ENCODE assay signal across 11 mouse cellular contexts in the genomic region with DNA sequence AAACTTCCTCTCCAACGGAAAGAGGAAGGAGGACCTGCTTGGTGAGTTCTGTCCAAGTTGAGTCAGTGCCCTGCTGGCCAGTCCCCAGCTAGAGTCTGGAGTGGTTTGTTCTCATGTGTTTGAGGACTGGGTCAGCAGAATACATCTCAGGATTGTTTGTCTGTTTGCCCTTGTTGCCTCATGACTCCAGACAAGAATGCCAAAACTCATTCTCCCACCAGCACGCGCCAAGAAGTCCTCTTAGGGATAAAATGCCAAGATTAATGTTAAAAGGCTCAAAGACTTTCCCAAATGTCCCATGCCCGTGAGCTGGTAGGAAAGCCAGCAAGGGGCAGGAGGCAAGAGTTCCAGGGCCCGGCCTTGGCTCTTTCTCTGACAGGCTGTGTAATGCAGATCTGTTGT. TPM values are rescaled to one million over a fixed set of nuclear protein-coding genes. Genes with fewer than 3 reads are reported as not detected.
A peak's percentile ranks its signal among the peaks of the same experiment; 100 is the strongest.
DNase-seq lines count a peak whose midpoint lies in the region; ATAC-seq and TF ChIP-seq lines count a peak whose summit lies in the region.
"Had no signal": no experiment of that assay in that cellular context is flagged by ENCODE, and none has a peak within 500 bp of the region (broad histone marks: within the 10 kb centered on the region; RNA-seq: fewer than 3 reads in every experiment).

No protein-coding gene starts in this region.

- H3K27me3 ChIP-seq in hindbrain, embryonic 16.5 days (replicated peaks; ENCODE audit: control insufficient read depth, insufficient read depth, low read length), result no peaks in the 10 kb centered on the region
- H3K27me3 ChIP-seq in hindbrain, embryonic 10.5 days (ENCODE audit: insufficient read depth, poor library complexity, severe bottlenecking), result no peaks in the 10 kb centered on the region
- no peaks in the 10 kb centered on the region for H3K27me3 ChIP-seq in lung, embryonic 14.5 days (ENCODE audit: insufficient read depth, low read length)
- no peaks in the 10 kb centered on the region for H3K27me3 ChIP-seq in midbrain, embryonic 11.5 days (ENCODE audit: control insufficient read depth, insufficient read depth, low read length)
- H3K27me3 ChIP-seq in liver, embryonic 11.5 days (replicated peaks; ENCODE audit: control insufficient read depth, insufficient read depth, low read length), result peaks cover 3% of the 10 kb centered on the region; the same call in 1 of the 2 replicates

- no peak overlapping the region for H3K9ac ChIP-seq in hindbrain, embryonic 16.5 days (ENCODE audit: low read depth, low read length)
- H3K9ac ChIP-seq in lung, embryonic 14.5 days, result no peak overlapping the region
- no peak overlapping the region for H3K9ac ChIP-seq in midbrain, embryonic 11.5 days (ENCODE audit: low read length)
- H3K9ac ChIP-seq in liver, embryonic 11.5 days (ENCODE audit: low read depth, low read length), result no peak overlapping the region
- H3K9ac ChIP-seq: liver, embryonic 14.5 days had no signal

- ATAC-seq in hindbrain, embryonic 16.5 days, result peak; percentile 90
- ATAC-seq in lung, embryonic 14.5 days (ENCODE audit: insufficient read depth), result no peak
- no peak for ATAC-seq in midbrain, embryonic 11.5 days (ENCODE audit: low FRiP score)
- ATAC-seq in liver, embryonic 11.5 days (replicated peaks; ENCODE audit: low FRiP score), result no peak

- no peaks in the 10 kb centered on the region for H3K36me3 ChIP-seq in hindbrain, embryonic 16.5 days (ENCODE audit: control insufficient read depth, insufficient read depth, low read length)
- H3K36me3 ChIP-seq in hindbrain, embryonic 10.5 days, result no peaks in the 10 kb centered on the region
- H3K36me3 ChIP-seq in lung, embryonic 14.5 days (ENCODE audit: insufficient read depth), result no peaks in the 10 kb centered on the region
- H3K36me3 ChIP-seq in midbrain, embryonic 11.5 days (ENCODE audit: control insufficient read depth, insufficient read depth, low read length), result no peaks in the 10 kb centered on the region
- no peaks in the 10 kb centered on the region for H3K36me3 ChIP-seq in liver, embryonic 11.5 days (ENCODE audit: control insufficient read depth, insufficient read depth, low read length)
- H3K36me3 ChIP-seq: G1E had no signal

- no peaks in the 10 kb centered on the region for H3K4me1 ChIP-seq in hindbrain, embryonic 16.5 days (ENCODE audit: control insufficient read depth, insufficient read depth, low read depth, low read length)
- peaks cover 6% of the 10 kb centered on the region; the same call in 1 of the 2 replicates for H3K4me1 ChIP-seq in hindbrain, embryonic 10.5 days (replicated peaks)
- peaks cover 13% of the 10 kb centered on the region for H3K4me1 ChIP-seq in lung, embryonic 14.5 days (ENCODE audit: insufficient read depth)
- H3K4me1 ChIP-seq in midbrain, embryonic 11.5 days (ENCODE audit: control insufficient read depth, insufficient read depth, low read length), result no peaks in the 10 kb centered on the region
- H3K4me1 ChIP-seq in liver, embryonic 11.5 days (replicated peaks; ENCODE audit: control insufficient read depth, insufficient read depth, low read length), result no peaks in the 10 kb centered on the region; the same call in 1 of the 2 replicates

- H3K4me2 ChIP-seq in hindbrain, embryonic 16.5 days (ENCODE audit: low read length), result no peak overlapping the region
- H3K4me2 ChIP-seq in lung, embryonic 14.5 days, result no peak overlapping the region
- no peak overlapping the region for H3K4me2 ChIP-seq in midbrain, embryonic 11.5 days
- no peak overlapping the region for H3K4me2 ChIP-seq in liver, embryonic 11.5 days

- H3K9me3 ChIP-seq in hindbrain, embryonic 16.5 days (ENCODE audit: control insufficient read depth, low read length), result no peaks in the 10 kb centered on the region
- H3K9me3 ChIP-seq in hindbrain, embryonic 10.5 days, result no peaks in the 10 kb centered on the region
- H3K9me3 ChIP-seq in lung, embryonic 14.5 days (ENCODE audit: low read depth, low read length), result no peaks in the 10 kb centered on the region
- H3K9me3 ChIP-seq in midbrain, embryonic 11.5 days (ENCODE audit: control insufficient read depth, low read length), result no peaks in the 10 kb centered on the region
- no peaks in the 10 kb centered on the region for H3K9me3 ChIP-seq in liver, embryonic 11.5 days (ENCODE audit: control insufficient read depth, low read length)
- H3K9me3 ChIP-seq: G1E had no signal

- WGBS in hindbrain, embryonic 16.5 days, result 68% methylated on average over 5 of the region's 5 CpGs
- 81% methylated on average over 5 of the region's 5 CpGs for WGBS in hindbrain, embryonic 10.5 days
- 62% methylated on average over 5 of the region's 5 CpGs for WGBS in lung, embryonic 14.5 days
- WGBS in midbrain, embryonic 11.5 days, result 87% methylated on average over 5 of the region's 5 CpGs
- WGBS in liver, embryonic 11.5 days, result 73% methylated on average over 5 of the region's 5 CpGs

- no peak for DNase-seq in hindbrain, embryonic 10.5 days (ENCODE audit: low spot score)
- peak; percentile 23 for DNase-seq in A20 (ENCODE audit: low read depth, low spot score)
- peak; percentile 98 for DNase-seq in fibroblast of lung, adult 2 months (ENCODE audit: low read depth)
- peak; percentile 23 for DNase-seq in lung, embryonic 14.5 days
- no peak for DNase-seq in embryo, embryonic 9.5 days (ENCODE audit: extremely low spot score)
- no peak for DNase-seq in midbrain, embryonic 11.5 days (ENCODE audit: low spot score, missing footprints)
- DNase-seq in liver, embryonic 11.5 days (ENCODE audit: low spot score), result no peak
- DNase-seq: right cerebral cortex, postnatal 25 days had no signal

- H3K4me3 ChIP-seq in hindbrain, embryonic 16.5 days (ENCODE audit: low read length), result no peak overlapping the region
- no peak overlapping the region for H3K4me3 ChIP-seq in hindbrain, embryonic 10.5 days
- no peak overlapping the region for H3K4me3 ChIP-seq in lung, embryonic 14.5 days (ENCODE audit: low read depth, low read length)
- no peak overlapping the region for H3K4me3 ChIP-seq in midbrain, embryonic 11.5 days (ENCODE audit: low read depth, low read length)
- H3K4me3 ChIP-seq in liver, embryonic 11.5 days (ENCODE audit: low read depth, low read length), result no peak overlapping the region

- no peak overlapping the region for H3K27ac ChIP-seq in hindbrain, embryonic 16.5 days (ENCODE audit: low read depth, low read length)
- no peak overlapping the region for H3K27ac ChIP-seq in hindbrain, embryonic 10.5 days
- no peak overlapping the region for H3K27ac ChIP-seq in lung, embryonic 14.5 days (ENCODE audit: low read depth)
- H3K27ac ChIP-seq in midbrain, embryonic 11.5 days (ENCODE audit: low read depth, low read length), result no peak overlapping the region
- H3K27ac ChIP-seq in liver, embryonic 11.5 days (ENCODE audit: low read depth, low read length), result no peak overlapping the region
- H3K27ac ChIP-seq: liver, embryonic 14.5 days had no signal

- no peak for TF ChIP-seq CTCF in lung, embryonic 14.5 days (IDR thresholded peaks at IDR 0.05; ENCODE audit: low read depth)

RNA-seq across cellular contexts. Expression of a gene that starts 14.5 kb away (rescaled TPM):
- 13.1 and 14.5 TPM in 2 replicates for polyA plus RNA-seq in hindbrain, embryonic 16.5 days (2015; fragmentation: Nextera tagmentation; extraction: Ambion mirVana)
- polyA plus RNA-seq in hindbrain, embryonic 10.5 days (2016; fragmentation: Nextera tagmentation; extraction: Ambion mirVana), result 42.1 and 52.9 TPM in 2 replicates
- polyA plus RNA-seq in lung, embryonic 14.5 days (2014; fragmentation: Nextera tagmentation; extraction: Ambion mirVana), result 42.4 and 45.1 TPM in 2 replicates
- 37.1 and 38.1 TPM in 2 replicates for polyA plus RNA-seq in midbrain, embryonic 11.5 days (2014; fragmentation: Nextera tagmentation; extraction: Ambion mirVana)
- polyA plus RNA-seq in liver, embryonic 11.5 days (2014; fragmentation: Nextera tagmentation; extraction: Ambion mirVana), result 66.4 and 74.2 TPM in 2 replicates

RNA-seq across cellular contexts. Expression of a gene that starts 24.7 kb away (rescaled TPM):
- polyA plus RNA-seq in hindbrain, embryonic 16.5 days (2015; fragmentation: Nextera tagmentation; extraction: Ambion mirVana), result 7.7 and 7.9 TPM in 2 replicates
- 4.5 and 4.8 TPM in 2 replicates for polyA plus RNA-seq in hindbrain, embryonic 10.5 days (2016; fragmentation: Nextera tagmentation; extraction: Ambion mirVana)
- 4.7 and 5.7 TPM in 2 replicates for polyA plus RNA-seq in lung, embryonic 14.5 days (2014; fragmentation: Nextera tagmentation; extraction: Ambion mirVana)
- 4.6 and 5.8 TPM in 2 replicates for polyA plus RNA-seq in midbrain, embryonic 11.5 days (2014; fragmentation: Nextera tagmentation; extraction: Ambion mirVana)
- polyA plus RNA-seq in liver, embryonic 11.5 days (2014; fragmentation: Nextera tagmentation; extraction: Ambion mirVana), result 2.2 and 2.6 TPM in 2 replicates

RNA-seq across cellular contexts. Expression of a gene that starts 25.1 kb away (rescaled TPM):
- 3.0 and 3.2 TPM in 2 replicates for polyA plus RNA-seq in hindbrain, embryonic 16.5 days (2015; fragmentation: Nextera tagmentation; extraction: Ambion mirVana)
- polyA plus RNA-seq in hindbrain, embryonic 10.5 days (2016; fragmentation: Nextera tagmentation; extraction: Ambion mirVana), result 2.3 and 2.7 TPM in 2 replicates
- polyA plus RNA-seq in lung, embryonic 14.5 days (2014; fragmentation: Nextera tagmentation; extraction: Ambion mirVana), result 2.1 TPM in 2 replicates
- 2.5 and 2.9 TPM in 2 replicates for polyA plus RNA-seq in midbrain, embryonic 11.5 days (2014; fragmentation: Nextera tagmentation; extraction: Ambion mirVana)
- 0.86 and 0.92 TPM in 2 replicates for polyA plus RNA-seq in liver, embryonic 11.5 days (2014; fragmentation: Nextera tagmentation; extraction: Ambion mirVana)

RNA-seq across cellular contexts. Expression of a gene that starts 42.9 kb away (rescaled TPM):
- 431 and 501 TPM in 2 replicates for polyA plus RNA-seq in hindbrain, embryonic 16.5 days (2015; fragmentation: Nextera tagmentation; extraction: Ambion mirVana)
- polyA plus RNA-seq in hindbrain, embryonic 10.5 days (2016; fragmentation: Nextera tagmentation; extraction: Ambion mirVana), result 322 and 341 TPM in 2 replicates
- 345 and 369 TPM in 2 replicates for polyA plus RNA-seq in lung, embryonic 14.5 days (2014; fragmentation: Nextera tagmentation; extraction: Ambion mirVana)
- polyA plus RNA-seq in midbrain, embryonic 11.5 days (2014; fragmentation: Nextera tagmentation; extraction: Ambion mirVana), result 371 and 375 TPM in 2 replicates
- 355 and 359 TPM in 2 replicates for polyA plus RNA-seq in liver, embryonic 11.5 days (2014; fragmentation: Nextera tagmentation; extraction: Ambion mirVana)

Comparison
In these comparisons a context has a peak if more than half of its experiments do, and no peak if none do; other contexts are left out.
1. DNase-seq: peak in A20 (single experiment), fibroblast of lung, adult 2 months (single experiment) and lung, embryonic 14.5 days (single experiment); none in hindbrain, embryonic 10.5 days (single experiment), embryo, embryonic 9.5 days (single experiment), midbrain, embryonic 11.5 days (single experiment) and liver, embryonic 11.5 days (single experiment).